Mouse (Mus musculus): ENCODE measurements around the gene Tas2r118.

Tas2r118 gene

DNA sequence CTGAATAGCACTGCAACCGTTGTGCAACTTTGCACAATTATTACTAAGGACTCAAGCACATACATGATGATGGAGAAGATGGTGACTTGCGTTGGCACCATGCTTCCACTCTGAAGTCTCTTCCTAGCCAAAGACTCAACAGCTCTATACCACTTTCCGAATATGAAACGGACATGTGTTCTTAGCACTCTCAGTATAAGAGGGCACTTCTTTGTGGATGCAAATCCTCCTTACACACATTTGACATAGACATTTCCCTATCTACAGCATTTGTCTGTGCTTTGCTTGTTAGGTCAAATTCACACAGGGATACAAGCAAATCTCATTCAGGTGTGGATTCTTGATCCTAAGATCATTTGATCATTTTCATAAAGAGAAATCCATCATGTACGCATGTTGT is at the start of gene Tas2r118:
TSS of gene Tas2r118 (minus strand) at position 101 of the 400 bp plus-strand sequence.
- in situ Hi-C loops (cut with MboI; ENCODE audit: low sequenced_read_pairs): no loop called here

DNA sequence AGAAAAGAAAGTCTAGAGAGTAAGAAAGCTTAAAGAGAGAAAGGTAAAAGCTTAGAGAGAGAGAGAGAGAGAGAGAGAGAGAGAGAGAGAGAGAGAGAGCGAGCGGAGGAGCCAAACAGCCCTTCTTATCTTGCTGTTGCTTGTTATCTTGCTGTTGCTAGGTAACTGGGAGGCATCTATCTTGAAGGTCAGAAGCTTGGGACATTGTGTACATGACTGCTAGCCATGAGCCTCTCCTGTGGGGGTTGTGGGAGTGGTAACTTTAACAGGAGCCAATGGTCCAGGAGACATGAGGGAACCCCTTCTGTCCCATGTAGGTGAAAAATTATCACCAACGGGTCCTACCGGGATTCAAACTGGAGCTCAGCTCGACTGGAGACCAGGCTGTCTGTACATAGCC is 48.5 kb upstream of the Tas2r118 start:
- in situ Hi-C loops (cut with MboI; ENCODE audit: low sequenced_read_pairs): no loop called here

- in situ Hi-C loops (cut with MboI; ENCODE audit: low sequenced_read_pairs): no loop called here
Observed at GRCm38 (mm10) chr6:23993276-23993675, 23.4 kb upstream of the Tas2r118 start.

- in situ Hi-C loops (cut with MboI; ENCODE audit: low sequenced_read_pairs): no loop called here
Observed at GRCm38 (mm10) chr6:23990687-23991387, 21.0 kb upstream of the Tas2r118 start.

GRCm38 (mm10) chr6:23986293-23986692 is 16.4 kb upstream of the Tas2r118 start:
- in situ Hi-C loops (cut with MboI; ENCODE audit: low sequenced_read_pairs): no loop called here

DNA sequence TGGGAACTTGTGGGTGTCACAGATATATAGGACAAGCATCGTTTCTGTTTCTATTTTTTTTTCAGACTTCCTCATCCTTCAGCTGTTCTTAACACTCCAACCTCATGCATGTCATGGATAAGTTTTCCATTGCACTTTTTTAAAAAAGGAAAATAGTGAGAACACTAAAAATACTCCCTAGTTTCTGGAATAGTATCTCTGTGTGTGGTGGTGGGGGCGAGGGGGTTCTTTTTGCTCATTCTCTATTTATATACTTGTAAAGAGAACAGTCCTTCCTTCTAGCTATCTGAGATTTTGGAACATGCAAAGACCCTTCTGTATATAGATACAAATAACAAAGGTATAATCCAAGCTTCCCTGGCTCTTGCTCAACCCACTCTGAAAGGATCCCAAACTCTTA is 2.9 kb downstream of the Tas2r118 start:
- in situ Hi-C loops (cut with MboI; ENCODE audit: low sequenced_read_pairs): no loop called here

- in situ Hi-C loops (cut with MboI; ENCODE audit: low sequenced_read_pairs): no loop called here
Observed at GRCm38 (mm10) chr6:23965925-23966324, 3.9 kb downstream of the Tas2r118 start.

GRCm38 (mm10) chr6:23963741-23964140 is 6.1 kb downstream of the Tas2r118 start:
- in situ Hi-C loops (cut with MboI; ENCODE audit: low sequenced_read_pairs): no loop called here

DNA sequence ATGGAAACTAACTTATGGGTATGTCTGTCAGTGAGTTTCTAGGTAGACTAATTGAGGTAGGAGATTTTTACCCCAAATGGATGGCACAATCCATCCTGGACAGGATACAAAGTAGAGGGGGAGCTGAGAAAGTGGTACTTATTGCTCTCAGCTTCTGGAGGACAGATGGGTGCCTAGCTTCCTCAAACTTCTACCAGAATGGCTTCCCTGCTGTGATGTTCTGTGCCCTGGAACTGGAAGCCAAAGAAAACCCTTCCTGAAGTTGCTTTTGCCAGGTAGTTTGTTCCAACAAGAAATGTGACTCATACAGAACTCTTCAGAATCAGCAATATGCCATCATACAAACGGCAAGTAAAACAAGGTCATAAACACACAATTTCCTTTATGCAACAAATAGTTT is 29.1 kb downstream of the Tas2r118 start:
- in situ Hi-C loops (cut with MboI; ENCODE audit: low sequenced_read_pairs): no loop called here

- in situ Hi-C loops (cut with MboI; ENCODE audit: low sequenced_read_pairs): no loop called here
Observed at GRCm38 (mm10) chr6:23938575-23939488, 31.0 kb downstream of the Tas2r118 start.

DNA sequence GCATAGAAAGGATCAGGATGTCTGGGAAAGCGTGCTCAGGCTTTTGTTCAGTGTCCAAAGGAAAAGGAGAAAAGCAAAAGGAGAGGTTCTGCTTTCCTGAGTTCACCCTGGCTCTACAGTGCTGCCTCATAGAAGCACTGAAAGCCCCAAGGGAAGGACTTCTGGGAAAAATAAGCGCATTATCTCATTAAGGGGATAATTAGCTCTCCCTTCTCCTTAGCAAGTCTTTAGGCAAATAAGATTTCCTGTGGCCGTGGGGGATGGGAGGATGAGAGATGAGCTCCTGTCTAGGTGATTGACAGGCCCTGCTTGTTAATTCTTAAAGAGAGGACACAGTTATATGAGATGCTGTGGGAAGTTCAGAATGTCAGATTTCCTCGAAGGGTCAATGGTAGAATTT is 33.4 kb downstream of the Tas2r118 start:
- in situ Hi-C loops (cut with MboI; ENCODE audit: low sequenced_read_pairs): no loop called here

- in situ Hi-C loops (cut with MboI; ENCODE audit: low sequenced_read_pairs): no loop called here
Observed at GRCm38 (mm10) chr6:23923806-23924205, 46.1 kb downstream of the Tas2r118 start.
